Mouse (Mus musculus): Measurements from ENCODE around the gene Rnase1.

GRCm38 (mm10) chr14:51150206-51150831 is 3.7 kb upstream of the Rnase1 start:
- no peak for TF ChIP-seq ZC3H11A (IDR thresholded peaks at IDR 0.05; ENCODE audit: borderline replicate concordance, low read depth, low read length)
- TF ChIP-seq CHD2 (IDR thresholded peaks at IDR 0.05; ENCODE audit: low read depth, low read length): no peak
- TF ChIP-seq HCFC1 (IDR thresholded peaks at IDR 0.05; ENCODE audit: borderline replicate concordance, insufficient read depth, low read length): no peak
- no peak for TF ChIP-seq ZNF384 (IDR thresholded peaks at IDR 0.05; ENCODE audit: low read depth, low read length)
- TF ChIP-seq MAFK (IDR thresholded peaks at IDR 0.05; ENCODE audit: insufficient read depth, low read depth, low read length): no peak

All from ES-E14 (cell line).